In the genomic region with DNA sequence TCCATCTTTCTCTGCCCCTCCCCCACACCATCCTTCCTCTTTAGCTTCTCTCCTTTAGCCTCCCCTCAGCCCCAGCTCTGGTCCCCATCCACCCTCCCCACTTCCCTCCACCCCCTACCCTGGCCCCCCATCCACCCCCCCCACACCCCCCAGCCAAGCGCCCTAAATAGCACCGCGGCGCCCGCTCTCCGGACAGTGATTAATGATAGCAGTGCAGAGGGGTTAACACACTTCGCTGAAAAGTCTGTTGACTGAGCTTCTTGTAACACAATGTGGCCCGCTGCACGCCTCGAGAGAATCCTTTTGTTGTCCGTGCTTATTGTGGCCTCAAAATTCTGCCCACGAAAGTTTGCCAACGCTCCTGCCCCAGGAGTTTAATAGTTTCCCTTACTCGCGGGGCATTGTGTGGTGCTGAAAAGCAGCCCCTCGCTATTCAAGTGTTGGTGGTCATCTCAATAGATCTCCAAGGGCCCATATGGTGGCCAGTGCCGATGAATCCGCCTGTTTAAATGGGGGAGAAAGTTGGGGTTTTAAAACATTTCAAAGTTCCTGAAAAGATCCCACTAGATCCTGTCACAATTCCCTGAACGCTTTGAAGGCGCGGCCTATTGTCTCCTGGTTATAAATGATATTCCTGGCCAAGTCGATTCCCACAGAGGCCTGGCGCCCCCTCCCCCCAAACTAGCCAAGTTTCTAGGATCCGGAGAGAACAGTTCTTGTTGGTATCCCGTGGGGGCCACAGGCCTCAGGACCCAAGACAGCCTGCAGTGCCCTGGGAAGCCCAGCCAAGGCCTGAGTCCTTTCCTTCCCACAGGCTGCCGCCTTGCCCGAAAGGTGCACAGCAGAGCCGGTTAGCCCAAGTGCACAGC, we compare ENCODE assay signal across 11 mouse cellular contexts. TPM values are rescaled to one million over a fixed set of nuclear protein-coding genes. Genes with fewer than 3 reads are reported as not detected.
DNase-seq lines count a peak whose midpoint lies in the region; ATAC-seq lines count a peak whose summit lies in the region.
"Had no signal": no experiment of that assay in that cellular context is flagged by ENCODE, and none has a peak within 500 bp of the region (broad histone marks: within the 10 kb centered on the region; RNA-seq: fewer than 3 reads in every experiment).

No protein-coding gene starts in this region.

- DNase-seq in kidney, adult 8-10 months = no peak
- DNase-seq in embryonic facial prominence, embryonic 11.5 days (ENCODE audit: low spot score) = peak; percentile 30
- DNase-seq in lung, postnatal 36 days = no peak
- no peak for DNase-seq in spleen, postnatal 36 days (ENCODE audit: low spot score in 2 of 2)
- DNase-seq in B cell, adult 2 months = no peak

- H3K9ac ChIP-seq in kidney, embryonic 14.5 days (ENCODE audit: low read depth, low read length) = no peak overlapping the region
- no peak overlapping the region for H3K9ac ChIP-seq in embryonic facial prominence, embryonic 11.5 days (replicated peaks; ENCODE audit: low read length)
- no peak overlapping the region for H3K9ac ChIP-seq in hindbrain, embryonic 15.5 days
- H3K9ac ChIP-seq in neural tube, embryonic 15.5 days (replicated peaks) = no peak overlapping the region
- H3K9ac ChIP-seq: liver, embryonic 14.5 days had no signal

- H3K9me3 ChIP-seq in kidney, embryonic 14.5 days (ENCODE audit: control insufficient read depth, low read length) = no peaks in the 10 kb centered on the region
- H3K9me3 ChIP-seq in embryonic facial prominence, embryonic 11.5 days (replicated peaks; ENCODE audit: control insufficient read depth, low read length) = no peaks in the 10 kb centered on the region
- no peaks in the 10 kb centered on the region for H3K9me3 ChIP-seq in hindbrain, embryonic 15.5 days
- H3K9me3 ChIP-seq in neural tube, embryonic 15.5 days (replicated peaks) = no peaks in the 10 kb centered on the region
- H3K9me3 ChIP-seq: G1E had no signal

- H3K36me3 ChIP-seq in kidney, embryonic 14.5 days (ENCODE audit: control insufficient read depth, insufficient read depth, low read length) = no peaks in the 10 kb centered on the region
- H3K36me3 ChIP-seq in embryonic facial prominence, embryonic 11.5 days (replicated peaks; ENCODE audit: control insufficient read depth, insufficient read depth, low read depth, low read length) = no peaks in the 10 kb centered on the region
- no peaks in the 10 kb centered on the region for H3K36me3 ChIP-seq in hindbrain, embryonic 15.5 days
- no peaks in the 10 kb centered on the region for H3K36me3 ChIP-seq in neural tube, embryonic 15.5 days

- 0 out of 2 replicates have a peak overlapping the region, but pooled peaks have one; percentile 21 for H3K4me2 ChIP-seq in kidney, embryonic 14.5 days (replicated peaks; ENCODE audit: low read depth, low read length)
- no peak overlapping the region; the same call in 1 of the 2 replicates for H3K4me2 ChIP-seq in embryonic facial prominence, embryonic 11.5 days (ENCODE audit: low read depth, low read length)
- H3K4me2 ChIP-seq in hindbrain, embryonic 15.5 days = peak overlapping the region; percentile 46
- peak overlapping the region; percentile 46 for H3K4me2 ChIP-seq in neural tube, embryonic 15.5 days

- WGBS in kidney, embryonic 14.5 days = 4% methylated on average over 28 of the region's 28 CpGs
- 2% methylated on average over 28 of the region's 28 CpGs for WGBS in embryonic facial prominence, embryonic 11.5 days
- 3% methylated on average over 28 of the region's 28 CpGs for WGBS in hindbrain, embryonic 15.5 days
- WGBS in neural tube, embryonic 15.5 days = 3% methylated on average over 28 of the region's 28 CpGs

- H3K27me3 ChIP-seq in kidney, embryonic 14.5 days (ENCODE audit: control insufficient read depth, insufficient read depth, low read length) = peaks cover 79% of the 10 kb centered on the region
- peaks cover 75% of the 10 kb centered on the region for H3K27me3 ChIP-seq in embryonic facial prominence, embryonic 11.5 days (ENCODE audit: control insufficient read depth, insufficient read depth, low read length)
- peaks cover 52% of the 10 kb centered on the region for H3K27me3 ChIP-seq in hindbrain, embryonic 15.5 days
- peaks cover 76% of the 10 kb centered on the region for H3K27me3 ChIP-seq in neural tube, embryonic 15.5 days (replicated peaks)

- H3K4me3 ChIP-seq in kidney, embryonic 14.5 days (ENCODE audit: low read length) = peak overlapping the region; percentile 3; the same call in 1 of the 2 replicates
- H3K4me3 ChIP-seq in embryonic facial prominence, embryonic 11.5 days (ENCODE audit: low read depth, low read length) = 0 out of 2 replicates have a peak overlapping the region, but pooled peaks have one; percentile 8
- H3K4me3 ChIP-seq in hindbrain, embryonic 15.5 days = 0 out of 2 replicates have a peak overlapping the region, but pooled peaks have one; percentile 18
- 0 out of 2 replicates have a peak overlapping the region, but pooled peaks have one; percentile 12 for H3K4me3 ChIP-seq in neural tube, embryonic 15.5 days (replicated peaks)

- no peak overlapping the region for H3K27ac ChIP-seq in kidney, embryonic 14.5 days (ENCODE audit: low read depth, low read length)
- no peak overlapping the region for H3K27ac ChIP-seq in embryonic facial prominence, embryonic 11.5 days (replicated peaks; ENCODE audit: low read depth, low read length)
- peak overlapping the region; percentile 70 for H3K27ac ChIP-seq in hindbrain, embryonic 15.5 days (replicated peaks)
- 0 out of 2 replicates have a peak overlapping the region, but pooled peaks have one; percentile 28 for H3K27ac ChIP-seq in neural tube, embryonic 15.5 days (replicated peaks)
- H3K27ac ChIP-seq: liver, embryonic 14.5 days had no signal

- ATAC-seq in kidney, embryonic 14.5 days (ENCODE audit: low FRiP score, low TSS enrichment) = no peak
- peak; percentile 32 for ATAC-seq in embryonic facial prominence, embryonic 11.5 days (replicated peaks; ENCODE audit: insufficient number of reproducible peaks, low FRiP score, low TSS enrichment, low read depth)
- peak; percentile 74 for ATAC-seq in hindbrain, embryonic 15.5 days (ENCODE audit: low FRiP score, low read depth)
- peak; percentile 71 for ATAC-seq in neural tube, embryonic 15.5 days (ENCODE audit: low FRiP score)
- ATAC-seq: intestine, embryonic 16.5 days had no signal

- H3K4me1 ChIP-seq in kidney, embryonic 14.5 days (ENCODE audit: control insufficient read depth, insufficient read depth, low read length) = 0 out of 2 replicates have a peak, but pooled peaks cover 3% of the 10 kb centered on the region
- H3K4me1 ChIP-seq in embryonic facial prominence, embryonic 11.5 days (ENCODE audit: control insufficient read depth, insufficient read depth, low read length) = no peaks in the 10 kb centered on the region; the same call in 1 of the 2 replicates
- peaks cover 26% of the 10 kb centered on the region; the same call in 1 of the 2 replicates for H3K4me1 ChIP-seq in hindbrain, embryonic 15.5 days (replicated peaks)
- H3K4me1 ChIP-seq in neural tube, embryonic 15.5 days = peaks cover 31% of the 10 kb centered on the region

RNA-seq across cellular contexts. Expression of gene Pax6, which starts 21.3 kb away (rescaled TPM):
- 0.12 and 0.46 TPM in 2 replicates for polyA plus RNA-seq in kidney, embryonic 14.5 days (2014; fragmentation: Nextera tagmentation; extraction: Ambion mirVana)
- 13.9 and 26.6 TPM in 2 replicates for polyA plus RNA-seq in embryonic facial prominence, embryonic 11.5 days (2014; fragmentation: Nextera tagmentation; extraction: Ambion mirVana)
- polyA plus RNA-seq in hindbrain, embryonic 15.5 days (2015; fragmentation: Nextera tagmentation; extraction: Ambion mirVana) = 32.6 and 42.3 TPM in 2 replicates
- 9.4 and 11.4 TPM in 2 replicates for polyA plus RNA-seq in neural tube, embryonic 15.5 days (2015; fragmentation: Nextera tagmentation; extraction: Ambion mirVana)

Comparison
In these comparisons a context has a peak if more than half of its experiments do, and no peak if none do; other contexts are left out.
1. H3K27ac ChIP-seq: peak in hindbrain, embryonic 15.5 days (single experiment) and neural tube, embryonic 15.5 days (single experiment); none in kidney, embryonic 14.5 days (single experiment) and embryonic facial prominence, embryonic 11.5 days (single experiment).
2. Peak in every context shown above with its lines, with median percentiles within 50 percentile points of each other: H3K4me3 ChIP-seq.